Mouse (Mus musculus) liver (tissue): Measurements from ENCODE around the gene Gm10271.

Experiments
- DNase-seq: peaks from one replicate; pipeline ENCODE4 v3.0.0-alpha.2; 2020; ENCODE audit warnings: mixed read lengths

The Gm10271 gene

DNA sequence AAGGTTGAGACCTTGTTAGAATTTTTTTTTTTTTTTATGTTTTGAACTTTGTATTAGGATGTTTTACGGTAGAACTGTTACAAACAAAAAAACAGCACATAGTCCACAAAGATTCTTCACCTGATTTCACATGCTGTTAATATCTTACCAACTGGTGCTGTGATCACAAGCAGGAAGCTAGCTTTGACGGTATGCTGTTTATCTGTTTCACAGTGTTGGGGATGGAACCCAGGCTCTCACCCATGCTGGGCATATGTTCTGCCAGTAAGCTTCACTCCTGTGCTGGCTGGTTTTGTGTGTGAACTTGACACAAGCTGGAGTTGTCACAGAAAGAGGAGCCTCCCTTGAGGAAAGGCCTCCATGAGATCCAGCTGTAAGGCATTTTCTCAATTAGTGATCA, 5.4 kb upstream of the Gm10271 start:
- no peak for DNase-seq

DNA sequence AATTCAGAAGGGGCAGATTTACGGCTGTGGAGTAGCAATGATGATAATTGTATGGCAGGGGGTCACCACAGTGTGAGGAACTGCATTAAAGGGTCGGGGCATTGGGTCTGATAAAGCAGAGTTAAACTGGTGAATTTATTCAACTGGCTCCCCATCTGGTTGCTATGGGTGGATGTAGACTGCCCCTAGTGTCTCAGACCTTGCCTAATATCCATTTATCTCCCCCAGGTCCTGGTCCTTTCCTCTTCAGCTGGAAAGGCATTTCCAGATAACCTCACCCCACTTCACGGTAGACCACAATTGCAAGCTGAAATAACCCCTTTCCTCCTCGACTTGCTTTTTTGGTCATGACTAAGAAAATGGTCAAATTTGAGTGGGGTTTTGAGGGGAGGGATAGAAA, 5.0 kb upstream of the Gm10271 start:
- DNase-seq, result no peak

DNA sequence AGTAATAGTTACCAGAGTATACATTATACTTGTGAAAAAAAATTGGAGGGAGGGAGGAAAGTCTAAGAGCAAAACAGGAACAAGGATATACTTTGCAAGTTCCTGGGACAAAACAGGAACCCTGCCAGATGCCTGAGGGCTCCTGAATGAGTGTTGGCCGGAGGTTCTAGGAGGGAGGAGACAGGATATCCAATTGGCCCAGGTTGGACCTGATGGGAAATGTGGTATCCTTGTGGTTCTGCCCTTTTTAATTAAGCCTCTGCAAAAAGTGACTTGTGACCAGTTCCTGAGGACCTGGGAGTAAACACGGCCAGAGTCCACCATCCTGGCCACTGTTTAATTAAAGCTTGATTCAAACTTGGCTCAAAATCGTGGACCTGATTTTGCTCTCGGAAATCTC, 3.7 kb downstream of the Gm10271 start:
- no peak for DNase-seq

DNA sequence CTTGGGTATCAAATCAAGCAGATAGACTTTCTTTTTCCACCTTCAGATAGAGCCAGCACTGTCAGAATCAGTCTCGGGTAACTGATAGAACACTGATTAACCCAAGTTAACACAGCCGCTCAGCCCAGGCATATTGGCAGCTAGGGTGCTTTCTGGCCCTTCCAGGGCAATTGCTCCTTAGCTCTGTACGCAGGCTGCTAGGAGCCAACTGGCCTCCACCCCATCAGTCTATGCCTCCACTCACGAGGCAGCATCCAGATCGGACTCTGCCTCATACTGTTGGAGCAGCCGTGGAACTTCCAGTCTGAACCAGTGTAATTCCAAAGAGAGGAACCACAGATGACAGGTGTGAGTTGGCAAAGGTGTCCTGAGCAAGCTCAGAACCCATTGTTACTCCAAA, 6.3 kb downstream of the Gm10271 start:
- no peak for DNase-seq

DNA sequence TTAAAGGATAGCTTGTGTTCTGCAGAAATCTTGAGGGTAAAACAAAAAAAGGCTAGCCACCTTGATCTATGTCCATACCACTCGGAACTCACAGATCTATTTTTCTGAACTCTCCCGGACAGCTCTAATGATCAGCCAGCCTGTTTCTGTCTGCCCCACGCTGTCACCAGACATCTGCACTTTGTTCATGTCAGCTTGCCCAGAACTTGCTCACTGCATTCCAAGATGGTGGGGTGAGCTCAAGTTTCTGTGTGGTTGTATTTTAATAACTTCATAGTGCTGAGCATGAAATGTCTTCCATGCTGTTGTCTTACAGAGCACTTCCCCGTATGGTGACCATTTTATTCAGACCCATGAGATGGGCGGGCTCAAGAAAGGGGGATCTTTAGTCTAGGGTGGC, 7.1 kb downstream of the Gm10271 start:
- DNase-seq, result no peak

DNA sequence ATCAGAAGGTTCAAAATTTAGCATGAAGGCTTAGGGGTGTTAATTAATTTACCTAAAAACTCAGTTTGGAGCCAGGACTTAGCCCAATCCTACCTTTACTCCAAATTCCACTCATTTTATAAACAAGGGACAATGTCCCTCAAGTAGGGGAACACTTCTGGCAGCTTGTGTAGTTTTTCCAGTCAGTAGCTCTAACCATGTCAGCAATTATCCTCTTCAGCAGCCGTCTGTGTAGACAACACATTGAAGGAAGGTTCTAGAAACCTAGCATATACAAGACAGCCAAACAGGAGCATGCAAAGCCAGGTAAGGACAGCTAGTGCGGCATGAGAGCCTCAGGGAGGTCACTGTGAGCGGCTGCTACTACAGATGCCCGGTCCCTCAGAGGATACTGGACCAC, 7.8 kb downstream of the Gm10271 start:
- no peak for DNase-seq

DNA sequence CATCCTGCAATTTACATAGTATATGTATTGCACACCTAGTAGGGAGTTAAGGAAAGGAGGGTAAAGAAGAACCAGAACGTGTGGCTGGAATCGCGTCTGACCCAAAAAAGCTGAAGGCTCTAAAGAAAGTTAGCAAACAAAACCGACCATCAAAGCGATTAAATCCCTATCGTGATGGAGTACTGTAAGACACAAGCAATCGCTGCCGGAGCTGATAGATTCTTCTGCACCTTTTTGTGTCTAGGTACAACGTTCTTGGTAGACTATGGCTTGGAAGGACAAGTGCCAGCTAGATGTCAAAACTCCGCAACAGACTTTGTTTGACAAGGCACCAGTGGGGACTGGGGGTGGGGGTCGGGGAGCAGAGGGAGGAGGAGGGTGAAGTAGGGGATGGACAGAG, 8.3 kb downstream of the Gm10271 start:
- DNase-seq, result no peak

DNA sequence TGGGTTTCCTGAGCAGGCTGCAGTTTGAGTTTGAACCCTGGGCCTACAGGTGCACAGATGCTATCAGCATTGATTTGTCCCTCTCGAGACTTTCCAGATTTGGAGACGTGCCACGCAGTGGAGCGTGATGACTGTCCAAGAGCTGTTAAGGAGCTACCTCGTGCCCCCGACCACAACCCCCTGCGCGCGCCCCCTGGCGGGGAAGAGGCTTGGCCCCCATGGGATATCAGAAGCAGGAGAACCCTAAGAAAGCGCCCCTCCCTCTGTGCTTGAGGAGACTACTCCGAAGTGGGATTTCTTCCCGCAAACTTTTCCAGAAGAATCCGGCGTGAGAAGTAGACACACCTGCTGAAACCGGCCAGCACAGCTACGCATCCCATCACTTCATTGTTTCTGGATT, 9.6 kb downstream of the Gm10271 start:
- no peak for DNase-seq

DNA sequence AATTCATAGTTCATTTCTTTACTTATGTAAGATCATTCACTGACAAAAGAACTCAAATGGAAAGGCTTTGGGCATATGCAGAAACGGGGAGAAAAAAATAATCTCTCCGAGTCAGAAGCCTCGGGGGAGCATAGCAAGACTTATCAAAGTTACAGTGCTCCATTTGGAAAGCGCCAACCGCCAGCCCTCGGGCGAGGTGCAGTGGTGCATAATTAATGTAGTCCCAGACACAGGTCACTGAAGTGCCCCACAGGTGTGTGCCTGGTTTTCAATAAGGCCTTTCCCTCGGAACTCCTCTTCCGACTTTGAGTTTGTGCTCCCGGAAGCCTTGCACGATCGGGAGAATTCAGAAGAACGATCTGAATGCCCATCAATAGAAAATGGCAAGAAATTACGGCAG, 10.3 kb downstream of the Gm10271 start:
- DNase-seq, result no peak

DNA sequence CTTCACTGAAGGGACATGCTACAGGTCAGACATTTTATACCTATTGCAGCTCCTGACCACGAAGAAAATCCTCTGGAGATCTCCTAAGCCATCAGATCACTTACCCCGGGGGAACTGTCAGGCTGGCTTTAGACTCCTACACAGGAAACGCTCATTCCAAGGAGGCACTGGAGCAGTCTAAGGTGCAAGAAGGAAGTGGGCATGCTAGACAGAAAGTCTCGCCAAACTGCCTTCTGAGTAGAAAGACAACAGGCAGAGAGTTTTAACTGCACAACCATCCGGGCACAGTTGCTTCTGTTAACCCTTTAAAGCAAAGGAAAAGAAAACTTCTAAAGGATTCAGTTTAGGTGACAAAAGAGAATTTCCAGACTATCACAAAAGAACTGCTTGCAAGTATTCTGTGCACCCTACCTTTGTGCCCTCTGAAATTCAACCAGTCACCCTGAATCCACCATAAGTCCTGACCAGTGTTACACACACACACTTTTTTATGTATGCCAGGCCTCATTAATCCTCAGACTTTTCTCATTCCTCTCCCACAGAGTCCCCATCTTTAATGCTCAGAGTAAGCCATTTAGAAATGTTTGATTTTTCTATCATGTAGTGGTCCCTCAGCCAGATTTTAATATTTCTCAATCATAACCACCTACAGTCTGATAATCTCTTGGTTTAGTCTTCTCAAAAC, 14.4 kb downstream of the Gm10271 start:
- no peak for DNase-seq

DNA sequence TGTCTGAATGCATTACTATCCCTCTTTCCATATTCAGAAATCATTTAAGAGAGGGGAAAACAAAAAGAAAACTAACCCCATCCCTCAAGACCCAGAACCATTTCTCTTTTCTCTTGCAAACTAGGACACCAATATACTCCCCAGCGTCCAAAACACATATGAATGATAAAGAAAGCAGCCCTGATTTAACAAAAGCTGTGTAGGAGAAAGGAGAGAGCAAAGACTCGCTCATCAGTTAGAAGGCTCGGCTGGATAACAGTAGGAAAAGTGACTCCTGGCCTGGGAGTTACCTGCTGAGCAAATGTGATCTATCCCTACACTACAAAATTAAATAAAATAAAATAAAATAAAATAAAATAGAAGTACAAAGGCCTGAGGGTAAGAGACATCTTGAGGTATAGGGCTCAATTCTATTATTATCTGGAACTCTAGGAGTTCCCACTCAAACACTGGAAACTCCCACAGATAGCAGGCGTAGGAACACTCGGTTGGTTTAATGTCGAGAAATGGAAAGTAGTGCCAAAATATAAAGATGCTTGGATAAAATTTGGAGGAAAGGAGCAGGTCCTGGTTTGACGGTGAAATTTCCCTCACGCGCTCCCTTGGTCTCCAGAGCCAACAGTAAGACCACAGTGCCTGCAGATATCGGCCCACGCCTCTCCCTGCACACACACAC, 15.8 kb downstream of the Gm10271 start:
- no peak for DNase-seq

DNA sequence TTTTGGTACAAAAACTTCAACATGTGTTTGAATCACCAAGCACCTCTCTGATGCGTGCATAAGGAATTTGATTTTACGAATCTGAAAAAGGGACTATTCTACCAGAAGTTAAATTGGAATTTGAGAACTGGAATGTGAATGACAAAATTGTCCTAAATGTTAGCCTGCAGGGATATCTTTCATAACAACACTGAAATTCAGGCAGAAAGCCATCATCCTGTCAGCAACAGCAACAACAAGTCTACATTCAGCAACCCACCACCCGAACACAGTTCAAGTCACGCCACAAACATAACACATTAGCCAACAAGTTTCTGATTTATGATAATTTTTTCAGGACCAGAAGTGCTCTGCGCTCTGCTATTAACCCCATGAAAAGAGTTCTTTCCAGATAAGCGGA, 17.2 kb downstream of the Gm10271 start:
- no peak for DNase-seq

DNA sequence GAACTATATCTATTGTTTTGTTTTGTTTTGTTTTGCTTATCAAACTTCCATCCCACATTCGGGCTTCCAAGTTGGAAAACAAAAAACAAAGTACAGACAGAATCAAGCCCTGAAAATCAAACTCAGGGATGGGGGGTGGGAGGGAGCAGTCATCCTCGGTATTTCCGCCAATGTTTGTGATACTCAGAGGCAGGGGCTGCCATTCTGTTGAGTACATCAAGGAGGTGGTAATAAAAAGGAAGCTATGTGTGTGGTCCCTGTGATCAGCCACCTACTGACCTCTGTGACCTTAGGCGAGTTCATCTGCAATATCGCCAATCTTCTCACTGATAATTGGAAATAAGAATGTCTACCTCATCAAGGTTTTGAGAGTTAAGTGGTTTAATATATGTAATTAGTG, 21.5 kb downstream of the Gm10271 start:
- no peak for DNase-seq

DNA sequence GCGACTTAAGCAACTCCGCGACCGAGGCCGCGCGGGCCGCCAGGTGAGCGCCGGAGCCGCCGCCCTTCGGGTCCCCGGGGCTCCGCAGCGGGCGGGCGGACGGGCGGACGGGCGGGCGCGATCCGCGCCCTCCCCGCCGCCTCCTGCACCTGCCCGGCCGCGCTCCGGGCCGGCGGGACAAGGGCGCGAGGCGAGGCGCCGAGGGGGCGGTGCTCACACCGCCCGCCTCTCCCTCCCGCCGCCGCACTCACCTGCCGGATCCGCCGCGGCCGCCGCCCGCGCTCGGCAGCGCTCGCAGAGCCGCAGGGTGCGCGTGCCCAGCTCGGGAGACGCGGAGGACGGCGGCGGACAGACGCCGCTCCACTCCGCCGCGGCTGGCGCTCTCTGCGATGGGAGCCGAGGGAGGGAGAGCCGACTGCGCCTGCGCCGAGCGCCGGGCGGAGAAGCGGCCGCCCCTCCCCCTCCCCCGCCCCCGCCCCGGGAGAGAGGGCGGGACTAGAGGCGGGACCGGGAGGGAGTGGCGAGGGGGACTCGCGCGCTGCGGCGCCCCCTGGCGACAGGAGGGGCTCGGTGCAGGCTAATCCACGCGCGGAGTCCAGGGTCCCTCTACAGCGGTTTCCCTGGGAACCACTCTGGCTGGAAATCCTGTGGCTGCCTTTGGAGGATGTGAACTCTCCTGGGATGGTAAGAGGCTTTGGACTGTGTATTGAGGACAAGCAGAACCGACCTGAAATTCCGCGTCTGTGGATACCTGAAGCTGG, 22.2 kb downstream of the Gm10271 start, which contains the start of gene Rab3ip:
Gene Rab3ip, minus strand, starts transcription at position 761 of the 761 bp plus-strand sequence.
- DNase-seq, result peak; percentile 94

DNA sequence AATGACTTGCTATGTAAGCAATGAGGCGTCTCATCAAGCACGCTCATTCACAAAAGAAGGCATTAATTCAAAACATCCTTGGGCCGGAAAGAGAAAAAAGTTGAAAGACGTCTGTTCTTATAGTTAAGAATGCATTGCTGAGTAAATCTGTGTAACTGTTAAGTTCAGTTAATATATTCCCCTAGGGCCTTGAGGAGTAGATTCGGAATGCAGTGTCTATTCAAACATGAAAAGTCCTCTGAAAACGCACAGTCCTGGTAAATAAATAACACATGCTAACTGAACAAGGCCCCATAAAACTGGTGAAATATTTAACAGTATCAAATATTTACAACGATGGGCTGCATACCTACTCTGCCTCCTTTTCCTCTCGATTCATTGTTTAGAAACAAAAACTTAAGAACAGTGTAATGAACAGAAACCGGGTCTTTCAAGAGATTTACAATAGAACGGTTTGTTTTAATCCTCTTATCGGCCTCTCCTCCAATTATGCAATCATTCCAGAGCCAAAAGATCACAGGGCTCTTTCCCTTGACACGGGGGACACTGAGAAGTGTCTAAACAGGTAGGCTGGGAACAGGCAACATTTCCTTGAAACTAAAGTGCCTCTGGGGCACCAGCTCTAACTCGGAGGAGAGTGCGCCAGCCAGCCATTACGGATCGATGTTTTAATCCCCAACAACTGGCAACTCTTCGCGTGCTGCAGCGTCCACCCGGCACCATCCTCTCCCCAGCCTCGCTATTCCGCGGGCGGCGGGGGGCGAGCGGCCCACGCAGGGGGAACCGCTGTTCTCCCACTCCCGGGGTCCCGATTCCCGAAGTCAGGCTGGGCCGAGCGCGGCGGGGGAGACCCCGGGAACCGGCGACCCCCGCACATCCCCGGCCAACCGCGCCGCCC, 23.0 kb downstream of the Gm10271 start:
- no peak for DNase-seq

DNA sequence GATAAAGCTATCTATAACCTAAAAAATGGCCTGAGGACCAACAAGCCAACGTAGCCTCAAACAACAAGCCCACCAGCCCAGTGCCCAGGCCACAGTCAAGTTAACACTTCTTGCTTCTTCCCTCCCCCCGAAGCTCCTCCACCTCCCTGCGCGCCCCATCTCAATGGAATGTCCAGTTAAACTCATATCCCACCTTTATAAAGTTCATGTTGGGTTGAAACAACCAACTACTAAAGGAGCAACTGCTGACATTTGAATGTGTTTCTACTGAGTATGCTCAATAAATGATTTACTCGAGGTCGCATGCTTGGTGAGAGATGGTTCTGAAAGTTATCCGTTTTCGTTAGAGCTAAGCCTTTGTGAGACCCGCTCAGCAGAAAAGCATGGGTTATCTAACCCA, 24.0 kb downstream of the Gm10271 start:
- DNase-seq, result no peak

DNA sequence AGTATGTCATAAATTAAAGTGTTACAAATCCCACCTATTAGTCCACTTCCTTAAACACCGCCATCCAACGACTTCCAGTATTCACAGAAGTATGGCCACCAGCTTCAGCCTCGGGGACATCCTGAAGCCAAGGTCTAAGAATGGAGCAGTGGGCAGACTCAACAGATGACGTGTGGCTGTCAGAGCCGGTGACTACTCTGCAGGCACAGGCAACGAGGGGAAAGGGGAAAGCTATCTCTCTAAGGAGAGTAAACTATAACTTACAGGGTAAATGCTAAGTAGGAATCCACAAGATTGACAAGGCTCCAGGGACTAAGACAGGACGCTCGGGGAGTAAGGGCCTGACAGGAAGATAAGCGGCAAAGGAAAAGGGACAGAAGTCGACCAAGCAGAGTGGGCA, 27.5 kb downstream of the Gm10271 start:
- no peak for DNase-seq

DNA sequence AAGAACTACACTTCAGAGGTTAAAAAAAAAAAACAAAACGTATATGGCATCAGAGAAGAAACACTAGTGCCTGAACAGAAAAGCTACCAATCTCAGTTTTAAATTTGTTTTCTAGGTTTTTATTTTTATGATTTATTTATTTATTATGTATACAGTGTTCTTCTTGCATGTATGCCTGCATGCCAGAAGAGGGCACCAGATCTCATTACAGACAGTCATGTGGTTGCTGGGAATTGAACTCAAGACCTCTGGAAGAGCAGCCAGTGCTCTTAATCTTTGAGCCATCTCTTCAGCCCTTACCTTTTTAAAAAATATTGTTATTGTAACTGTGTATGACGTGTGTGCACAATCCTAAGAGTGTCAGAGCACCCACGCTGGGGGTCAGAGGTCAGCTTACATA, 28.3 kb downstream of the Gm10271 start:
- DNase-seq, result no peak

DNA sequence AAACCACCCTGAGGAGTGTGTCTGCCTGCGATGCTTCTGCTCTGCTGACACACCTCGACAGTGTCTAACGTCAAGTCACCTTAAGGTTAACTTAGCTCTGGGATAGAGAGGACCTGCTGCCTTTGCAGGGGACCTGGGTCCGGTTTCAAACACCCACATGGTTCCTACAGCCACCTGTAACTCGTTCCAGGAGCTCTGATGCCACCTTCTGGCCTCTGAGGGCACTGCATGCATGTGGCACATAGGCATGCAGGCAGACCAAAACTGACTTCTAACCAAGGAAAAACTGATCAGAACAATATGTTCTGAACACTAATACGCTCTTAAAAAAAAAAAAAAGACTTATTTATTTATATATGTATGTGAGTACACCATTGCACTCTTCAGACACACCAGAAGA, 29.4 kb downstream of the Gm10271 start:
- peak; percentile 60 for DNase-seq

DNA sequence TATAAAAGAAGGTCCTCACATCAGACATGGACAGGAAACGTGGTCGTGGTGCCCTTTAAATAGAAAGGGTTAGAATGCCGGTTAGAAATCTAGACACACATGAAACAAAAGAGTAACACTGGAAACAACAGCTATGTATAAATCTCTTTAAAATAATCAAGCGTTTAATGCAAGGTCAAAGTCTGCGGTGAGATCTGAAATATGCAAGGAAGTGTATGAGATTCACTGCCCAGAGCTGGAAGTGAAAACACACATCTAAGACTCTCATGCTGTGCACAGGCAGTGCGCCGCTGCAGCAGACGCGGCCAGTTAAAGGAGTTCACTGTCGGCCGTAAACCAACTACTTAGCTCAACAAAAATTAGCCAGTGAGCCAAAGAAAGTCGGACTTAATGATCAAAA, 37.4 kb downstream of the Gm10271 start:
- DNase-seq, result no peak

DNA sequence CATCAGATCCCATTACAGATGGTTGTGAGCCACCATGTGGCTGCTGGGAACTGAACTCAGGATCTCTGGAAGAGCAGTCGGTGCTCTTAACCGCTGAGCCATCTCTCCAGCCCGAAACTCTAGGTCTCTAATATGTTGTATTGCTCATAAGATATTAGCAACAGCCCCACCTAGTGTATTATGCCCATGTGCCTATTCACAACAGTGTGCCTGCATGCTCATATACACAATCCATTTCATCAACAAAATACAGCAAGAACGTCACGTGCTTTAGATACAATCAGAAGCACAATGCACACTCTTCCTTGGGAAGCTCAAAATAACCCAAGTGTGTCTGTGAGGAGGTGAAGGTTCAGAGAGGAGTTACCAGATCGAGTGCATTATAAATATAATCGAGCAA, 38.6 kb downstream of the Gm10271 start:
- DNase-seq, result no peak

DNA sequence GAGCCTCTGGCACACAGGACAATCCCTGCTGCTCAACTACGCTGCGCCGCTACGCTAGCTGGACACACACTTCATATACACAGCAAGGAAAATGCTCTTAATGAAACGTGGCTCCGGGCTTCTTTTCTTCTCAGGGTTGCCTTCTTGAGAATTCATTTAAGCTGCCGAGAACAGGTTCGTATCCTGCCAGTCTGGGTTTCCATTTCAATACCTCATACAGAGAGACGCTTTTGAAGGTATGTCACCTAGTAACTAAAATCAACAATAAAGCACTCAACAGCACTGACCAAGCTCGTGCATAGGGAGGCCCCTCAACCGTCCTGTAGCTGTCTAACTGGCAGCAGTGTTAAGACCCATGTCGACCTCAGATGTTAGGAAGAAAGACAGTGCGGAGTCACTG, 40.0 kb downstream of the Gm10271 start:
- no peak for DNase-seq
